Mouse (Mus musculus) cerebellum, adult 18-20 months (tissue): ENCODE measurements around the gene Fstl3.

Experiments used
- DNase-seq, 2 experiments: peaks; one replicate each; pipeline ENCODE4 v3.0.0; 2021

Fstl3 gene

DNA sequence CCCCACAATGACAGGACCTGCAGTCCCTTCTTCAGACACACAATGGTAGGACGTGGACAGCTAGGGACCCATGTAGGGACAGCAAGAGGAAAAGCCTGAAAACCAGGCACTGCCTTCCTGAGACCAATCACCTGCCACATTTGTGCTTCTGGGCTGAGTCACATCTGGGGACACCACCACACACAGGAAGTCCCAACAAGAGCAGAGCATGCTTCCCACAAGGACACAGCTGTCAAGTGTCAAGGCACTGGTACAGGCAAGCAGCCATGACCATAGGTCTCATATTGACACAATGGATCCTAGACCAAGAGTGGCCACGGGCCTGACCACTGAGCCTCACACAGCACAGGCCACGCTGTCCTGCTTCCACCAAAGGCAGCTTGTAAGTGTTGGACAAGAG, 14.2 kb upstream of the Fstl3 start:
- no peak for DNase-seq

DNA sequence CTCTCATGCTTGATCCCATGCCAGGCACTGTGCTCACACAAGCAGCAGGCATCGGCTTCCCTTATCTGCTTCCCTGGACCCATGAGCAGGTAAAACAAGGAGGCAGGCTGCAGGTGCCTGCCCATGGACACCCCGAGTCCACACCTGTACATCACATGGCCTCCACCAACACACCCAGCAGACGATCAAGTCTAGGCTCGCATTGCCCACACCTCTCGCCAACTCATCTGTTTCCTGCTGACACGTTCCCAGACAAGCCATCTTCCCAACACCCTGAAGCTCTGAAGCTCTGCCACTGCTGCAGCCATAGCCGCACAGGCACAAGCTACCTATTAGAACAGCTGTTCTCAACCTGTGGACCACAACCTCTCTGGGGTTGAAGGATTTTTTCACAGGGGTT, 12.8 kb upstream of the Fstl3 start:
- DNase-seq = no peak

DNA sequence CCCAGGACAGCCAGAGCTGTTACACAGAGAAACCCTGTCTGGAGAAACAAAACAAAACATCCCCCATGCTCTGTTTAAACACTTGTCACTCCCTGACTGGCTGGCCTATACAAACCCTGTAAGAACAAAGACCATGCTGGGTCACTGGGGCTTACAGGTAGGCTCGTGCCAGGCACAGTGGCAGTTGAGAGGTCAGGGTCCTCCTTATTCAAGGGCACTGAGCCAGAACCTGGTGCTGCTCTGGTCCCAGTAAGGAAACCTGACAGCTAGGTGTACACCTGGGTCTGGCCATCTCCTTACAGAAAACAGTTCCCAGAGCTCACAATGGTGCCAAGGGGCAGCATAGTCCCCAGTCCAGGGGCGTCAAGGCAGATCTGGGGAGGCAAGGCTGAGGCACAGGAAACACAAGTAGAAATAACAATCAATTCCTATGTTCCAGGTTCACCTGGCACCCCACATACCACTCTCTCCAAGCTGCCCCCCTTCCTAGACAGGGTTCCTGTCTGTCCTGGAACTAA, 11.8 kb upstream of the Fstl3 start:
- no peak for DNase-seq

DNA sequence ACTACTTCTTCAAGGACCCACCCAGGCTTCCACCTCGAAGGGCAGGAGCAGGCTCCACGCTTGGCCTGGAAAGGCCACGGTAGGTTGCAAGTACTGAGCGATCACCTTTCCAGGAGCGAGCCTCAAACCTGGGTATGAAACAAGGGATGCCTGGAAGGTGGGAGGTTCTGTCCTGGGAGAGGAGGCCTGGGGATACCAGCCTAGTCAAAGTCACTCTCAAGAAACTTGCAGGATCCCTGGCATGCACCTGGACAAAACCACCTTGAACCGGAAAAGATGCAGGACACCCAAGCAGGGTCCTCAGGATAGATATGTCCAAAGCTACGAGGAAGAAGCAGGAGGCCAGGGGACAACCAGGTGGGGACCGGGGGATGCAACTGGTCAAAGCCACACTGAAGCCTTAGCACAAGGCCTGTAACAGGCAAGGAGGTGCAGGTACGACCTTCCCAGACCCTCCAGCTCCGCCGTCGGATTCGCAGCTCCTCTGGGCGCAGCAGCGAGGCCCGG, 11.0 kb upstream of the Fstl3 start:
- no peak for DNase-seq

DNA sequence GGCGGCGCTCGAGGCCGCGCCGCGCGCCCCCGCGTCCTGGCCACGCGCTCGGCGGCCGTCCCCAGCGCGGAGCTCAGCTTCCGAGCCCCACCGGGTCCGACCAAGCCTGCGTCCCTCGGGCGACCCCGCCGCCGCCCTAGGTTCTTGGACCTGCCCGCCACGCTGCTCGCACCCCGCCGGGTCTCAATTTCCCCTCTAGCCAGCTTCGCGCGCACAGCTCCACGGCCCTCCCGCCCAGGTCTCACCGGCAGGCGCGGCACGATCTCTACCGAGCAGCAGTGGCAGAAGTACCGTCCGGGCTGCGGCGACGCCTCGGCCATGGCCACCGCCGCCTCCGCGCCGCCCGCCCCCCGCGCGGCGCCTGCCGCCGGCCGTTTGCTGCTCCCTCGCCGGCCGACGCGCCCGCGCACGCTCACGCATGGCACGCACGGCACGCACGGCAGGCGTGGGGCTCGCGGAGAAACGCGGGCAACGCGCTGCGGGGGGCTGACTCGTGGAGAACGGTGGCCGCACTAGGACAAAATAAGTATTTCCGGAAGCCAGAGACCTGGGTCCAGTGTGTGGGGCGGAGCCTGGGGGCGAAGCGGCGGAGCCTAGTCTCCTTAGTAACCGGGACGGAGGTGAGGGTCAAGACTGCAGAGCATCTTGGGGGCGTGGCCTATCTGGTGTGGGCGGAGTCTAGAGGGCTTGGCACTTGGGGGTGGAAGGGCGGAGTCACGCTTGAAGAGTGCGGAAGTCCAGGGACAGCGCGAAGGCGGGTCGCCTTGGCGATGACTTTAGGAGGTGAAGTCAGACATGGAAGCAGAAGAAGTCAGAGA, 10.4 kb upstream of the Fstl3 start, which contains the start of gene Rnf126:
Rnf126 (minus strand) TSS at position 445 of the 818 bp plus-strand sequence.
- peak; percentile 97 to 100 for DNase-seq

DNA sequence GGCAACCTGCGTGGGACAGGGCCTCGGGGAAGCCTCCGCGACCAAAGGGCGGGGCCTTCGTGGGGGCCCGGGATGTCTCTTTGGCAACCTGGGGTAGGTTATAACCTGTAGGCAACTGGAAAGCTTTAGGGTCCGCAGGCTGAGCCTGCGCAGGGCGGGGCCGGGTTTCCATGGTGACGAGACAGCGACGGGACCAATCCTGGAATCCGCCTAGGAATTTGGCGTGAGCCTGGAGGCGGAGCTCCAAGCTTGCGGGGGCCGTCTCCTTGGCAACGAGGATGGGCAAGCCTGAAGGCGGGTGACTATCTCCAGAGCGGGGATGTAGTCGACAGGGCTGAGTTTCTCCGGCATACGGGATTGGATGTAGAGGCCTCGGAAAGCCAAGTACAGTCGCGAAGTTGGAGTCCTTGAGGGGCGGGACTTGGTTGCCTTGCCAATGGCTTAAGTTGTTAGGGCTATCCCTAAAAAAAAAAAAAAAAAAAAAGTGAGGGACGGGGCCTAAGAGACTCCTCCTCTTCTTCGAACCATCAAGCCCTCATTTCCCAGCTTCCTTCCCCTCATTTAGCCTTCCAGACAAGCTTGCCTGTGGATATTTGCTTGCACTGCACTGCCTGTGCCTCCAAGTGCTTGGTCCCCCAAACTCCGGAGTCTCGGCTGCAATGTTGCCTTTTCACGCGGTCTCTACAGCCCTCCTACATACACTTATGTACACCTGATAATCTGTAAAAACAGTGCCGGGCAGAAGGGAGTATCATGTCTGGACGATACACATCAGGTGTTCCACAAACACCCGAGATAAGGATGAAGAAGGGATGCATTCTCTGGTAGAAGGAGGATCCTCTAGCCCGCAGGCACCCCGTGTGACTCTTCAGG, 9.5 kb upstream of the Fstl3 start:
- peak; percentile 93 to 97 for DNase-seq

DNA sequence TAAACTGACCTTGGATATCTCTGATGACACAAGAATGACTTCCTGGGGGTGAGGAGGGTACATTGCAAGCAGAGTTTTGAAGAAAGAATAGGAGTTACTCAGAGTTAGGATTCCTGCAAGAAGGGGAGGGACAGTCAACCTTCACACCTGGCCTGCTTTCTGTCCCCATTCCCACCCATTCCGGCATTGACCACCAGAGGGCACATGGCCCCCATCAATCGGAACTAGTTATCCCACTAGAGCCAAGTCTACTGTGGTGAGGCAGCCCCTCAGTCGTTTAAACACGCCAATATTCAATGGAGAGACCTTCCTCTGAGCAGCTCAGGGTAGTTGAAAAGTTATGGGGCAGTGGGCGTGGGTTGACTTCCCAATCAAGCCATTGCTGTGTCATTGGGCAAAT, 8.7 kb upstream of the Fstl3 start:
- peak; percentile 74 to 82 for DNase-seq

DNA sequence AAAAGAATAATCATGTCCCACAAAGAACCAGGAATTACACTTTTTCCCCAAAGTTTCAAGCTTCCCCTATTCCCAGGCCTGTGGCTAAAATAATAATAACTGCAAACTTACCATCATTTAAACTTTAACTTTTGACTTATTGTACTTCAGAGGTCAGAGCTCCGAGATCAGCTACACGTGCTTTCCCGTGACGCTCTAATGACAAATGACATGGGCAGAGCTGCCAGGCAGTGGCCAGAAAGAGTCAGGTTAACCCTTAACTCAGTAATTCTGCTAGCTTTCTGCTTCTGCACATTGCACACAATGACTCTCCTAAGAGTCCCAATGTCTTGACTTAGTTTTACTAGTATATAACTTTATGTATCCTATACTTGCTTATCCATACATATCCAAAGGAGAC, 7.7 kb upstream of the Fstl3 start:
- no peak for DNase-seq

DNA sequence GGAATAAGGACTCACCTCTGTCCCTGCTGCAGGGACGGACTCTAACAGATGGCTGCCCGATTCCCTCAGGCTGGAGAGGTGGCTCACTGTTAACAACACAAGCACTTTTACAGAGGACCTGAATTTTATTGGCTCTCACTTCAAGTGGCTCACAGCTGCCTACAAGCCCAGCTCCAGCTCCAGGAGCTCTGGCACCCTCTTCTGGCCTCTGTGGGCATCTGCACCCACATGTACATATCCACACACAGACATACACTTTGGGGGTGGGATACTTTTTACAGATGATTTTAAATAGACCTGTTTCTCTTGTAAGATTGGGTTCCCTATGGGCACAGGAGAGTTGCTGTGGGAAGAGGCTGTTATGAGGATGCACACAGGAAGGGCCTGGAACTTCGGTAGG, 4.8 kb upstream of the Fstl3 start:
- no peak for DNase-seq

DNA sequence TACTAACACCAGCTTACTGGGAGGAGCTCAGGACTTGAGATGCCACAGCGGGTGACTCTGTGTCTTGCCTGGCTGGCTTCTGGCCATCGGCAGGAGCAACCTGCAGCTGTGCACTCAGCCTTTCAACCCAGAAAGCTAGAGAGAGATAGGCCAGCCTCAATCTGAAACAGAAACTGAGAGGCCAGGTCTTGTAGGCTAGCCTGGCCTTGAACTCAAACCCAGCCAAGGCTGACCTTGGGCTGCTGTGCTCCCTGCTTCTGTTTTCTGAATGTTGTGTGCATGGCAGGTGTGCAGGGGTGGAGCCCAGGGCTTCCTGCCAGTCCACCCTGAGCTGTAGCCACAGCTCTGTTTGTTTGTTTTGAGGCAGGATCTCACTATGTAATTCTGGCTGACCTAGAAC, 3.9 kb upstream of the Fstl3 start:
- DNase-seq = no peak

DNA sequence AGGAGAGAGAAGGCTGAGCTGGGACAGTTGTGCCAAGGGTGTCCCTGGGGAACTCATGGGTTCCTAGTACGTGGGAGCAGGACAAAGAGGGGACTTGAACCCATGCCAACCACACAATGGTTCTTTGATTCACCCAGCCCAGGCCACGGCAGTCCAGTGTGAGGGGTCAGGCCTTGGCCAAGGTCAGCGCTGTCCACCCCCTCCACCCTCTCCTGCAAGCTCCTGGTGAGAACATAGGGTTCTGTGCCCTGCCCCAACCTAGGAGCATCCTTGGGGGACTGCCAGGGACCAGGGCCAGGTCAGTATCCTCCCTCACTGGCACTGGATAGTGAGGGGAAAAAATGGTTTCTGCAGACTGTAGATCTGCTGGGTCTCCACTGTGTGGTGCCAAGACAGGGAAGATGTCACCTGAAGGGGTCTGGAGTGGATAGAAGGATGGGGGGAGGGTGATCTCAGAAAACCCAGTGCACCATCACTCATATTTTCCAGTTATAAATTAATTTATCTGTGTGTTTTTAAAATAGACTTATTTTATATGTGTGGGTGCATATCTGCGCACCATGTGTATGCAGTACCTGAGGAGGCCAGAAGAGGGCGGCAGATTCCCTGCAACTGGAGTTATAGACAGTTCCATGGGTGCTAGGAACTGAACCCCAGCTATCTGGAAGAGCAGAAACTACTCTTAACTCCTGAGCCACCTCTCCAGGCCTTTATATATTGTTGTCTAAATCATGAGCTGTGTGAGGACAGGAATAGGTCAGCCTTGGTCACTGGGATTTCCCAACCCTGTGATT, 2.4 kb upstream of the Fstl3 start:
- DNase-seq = no peak

DNA sequence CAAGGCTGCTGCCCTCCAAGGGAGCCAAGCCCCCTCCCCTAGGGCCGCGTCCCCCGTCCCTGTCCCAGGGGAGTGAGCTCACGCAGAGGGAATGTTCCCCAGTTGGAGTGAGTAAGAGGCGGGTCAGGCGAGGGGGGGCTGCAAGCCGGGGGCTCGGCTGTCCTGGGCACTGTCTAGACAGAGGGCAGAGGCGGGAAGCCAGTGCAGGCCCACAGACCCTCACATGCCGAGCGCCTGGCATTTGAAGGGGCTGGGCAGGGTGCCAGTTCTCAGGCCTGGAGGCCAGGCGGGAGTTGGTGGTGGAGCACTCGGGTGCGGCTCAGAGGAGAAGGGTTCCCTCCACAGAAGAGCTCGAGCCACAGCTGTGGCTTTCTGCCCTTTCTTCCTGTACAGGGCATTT, 934 bp downstream of the Fstl3 start:
- DNase-seq = peak in 1 of 2 experiments; percentile 48

DNA sequence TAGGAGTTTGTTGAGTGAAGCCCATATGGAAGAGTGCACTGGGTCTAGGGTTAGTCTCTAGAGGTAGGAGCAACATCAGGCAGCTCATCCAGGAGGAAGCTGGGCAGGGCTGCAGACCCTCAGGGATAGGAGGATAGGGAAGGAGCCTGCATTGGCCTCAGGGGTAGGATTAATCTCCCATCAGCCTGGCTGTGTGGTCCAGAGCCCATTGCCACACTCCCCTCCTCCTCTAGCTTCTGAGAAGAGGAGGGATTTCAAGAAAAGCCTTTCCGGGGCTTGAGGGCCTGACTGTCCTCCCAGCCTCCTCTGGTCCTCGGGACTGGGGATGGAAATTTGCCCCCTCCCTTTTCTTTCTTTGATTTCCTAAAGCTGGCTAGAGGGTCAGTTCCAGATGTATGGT, 2.1 kb downstream of the Fstl3 start:
- no peak for DNase-seq

DNA sequence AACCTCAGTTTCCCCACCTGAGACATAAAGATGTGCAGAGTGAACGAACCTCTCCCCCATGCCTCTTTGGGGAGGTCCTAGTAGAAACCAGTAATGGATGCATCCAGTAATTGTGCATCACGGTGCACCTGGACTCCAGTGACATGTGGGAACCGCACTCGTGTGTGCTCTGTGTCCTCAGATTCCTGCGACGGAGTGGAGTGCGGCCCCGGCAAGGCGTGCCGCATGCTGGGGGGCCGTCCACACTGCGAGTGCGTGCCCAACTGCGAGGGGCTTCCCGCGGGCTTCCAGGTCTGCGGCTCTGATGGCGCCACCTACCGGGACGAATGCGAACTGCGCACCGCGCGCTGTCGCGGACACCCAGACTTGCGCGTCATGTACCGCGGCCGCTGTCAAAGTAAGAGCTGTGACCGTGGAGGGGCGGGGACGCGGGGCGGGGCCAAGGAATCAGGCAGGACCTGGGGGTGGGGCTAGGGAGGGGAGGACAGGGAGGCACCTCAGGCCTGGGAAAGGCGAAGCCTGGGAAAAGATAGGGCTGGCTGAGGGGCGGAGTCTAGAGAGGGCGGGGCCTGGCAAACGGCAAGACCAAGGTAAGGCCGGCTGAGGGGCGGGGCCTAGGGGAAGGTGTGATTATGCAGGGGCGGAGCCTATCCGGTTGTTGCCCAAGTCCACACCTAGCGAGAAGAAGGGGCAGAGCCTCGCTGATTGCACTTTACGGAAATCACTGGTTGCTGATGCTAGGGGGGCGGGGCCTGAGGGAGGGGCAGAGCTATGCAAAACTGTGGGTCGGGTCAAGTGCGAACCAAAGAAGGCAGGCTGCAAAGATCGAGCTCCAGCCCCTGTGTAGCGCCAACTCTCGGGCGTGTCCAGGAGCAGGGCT, 3.0 kb downstream of the Fstl3 start:
- peak; percentile 96 to 99 for DNase-seq

DNA sequence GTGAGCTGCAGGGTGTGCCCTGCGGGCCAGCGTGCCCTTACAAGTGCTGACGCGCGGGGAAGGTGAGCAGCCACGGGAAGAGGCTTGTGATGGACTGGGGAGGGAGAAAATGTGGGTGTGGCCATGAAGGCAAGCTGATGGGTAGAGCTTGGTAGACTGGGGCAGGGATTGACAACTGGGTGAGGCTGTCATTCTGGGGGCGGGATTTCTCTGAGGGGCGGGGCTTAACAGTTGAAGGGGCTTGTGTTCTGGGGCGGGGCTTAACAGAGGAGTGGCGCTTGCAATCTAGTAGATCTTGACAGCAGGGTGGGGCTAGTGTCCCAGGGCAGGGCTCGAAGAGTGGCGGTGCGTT, 3.6 kb downstream of the Fstl3 start:
- DNase-seq = no peak

DNA sequence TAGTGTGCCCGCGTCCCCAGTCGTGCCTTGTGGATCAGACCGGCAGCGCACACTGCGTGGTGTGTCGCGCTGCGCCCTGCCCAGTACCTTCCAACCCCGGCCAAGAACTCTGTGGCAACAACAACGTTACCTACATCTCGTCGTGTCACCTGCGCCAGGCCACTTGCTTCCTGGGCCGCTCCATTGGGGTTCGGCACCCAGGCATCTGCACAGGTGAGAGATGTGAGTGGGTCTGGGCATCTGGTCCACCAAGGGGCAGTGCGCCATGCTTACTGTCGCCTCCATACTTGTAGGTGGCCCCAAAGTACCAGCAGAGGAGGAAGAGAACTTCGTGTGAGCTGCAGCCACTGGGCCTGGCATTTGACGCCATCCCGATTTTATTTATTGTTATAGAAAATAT, 4.1 kb downstream of the Fstl3 start:
- peak in 1 of 2 experiments; percentile 50 for DNase-seq

DNA sequence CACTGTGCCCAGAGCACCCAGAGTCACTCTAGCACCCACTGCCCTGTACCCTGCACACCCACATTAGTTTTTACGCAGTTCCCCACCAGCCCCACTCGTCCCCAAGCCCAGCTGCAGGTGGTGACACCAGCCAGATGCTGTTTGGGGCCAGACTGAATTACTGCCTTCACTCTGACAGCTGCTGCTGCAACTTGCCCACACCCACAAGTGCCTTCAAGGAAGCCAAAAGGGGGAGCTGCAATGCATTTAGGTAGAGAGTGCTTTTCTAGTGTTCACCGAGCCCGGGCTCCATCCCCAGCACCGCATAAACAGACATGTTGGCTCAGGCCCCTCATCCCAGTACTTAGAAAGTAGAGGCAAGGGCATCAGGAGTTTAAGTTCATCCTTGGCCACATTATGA, 4.9 kb downstream of the Fstl3 start:
- no peak for DNase-seq

DNA sequence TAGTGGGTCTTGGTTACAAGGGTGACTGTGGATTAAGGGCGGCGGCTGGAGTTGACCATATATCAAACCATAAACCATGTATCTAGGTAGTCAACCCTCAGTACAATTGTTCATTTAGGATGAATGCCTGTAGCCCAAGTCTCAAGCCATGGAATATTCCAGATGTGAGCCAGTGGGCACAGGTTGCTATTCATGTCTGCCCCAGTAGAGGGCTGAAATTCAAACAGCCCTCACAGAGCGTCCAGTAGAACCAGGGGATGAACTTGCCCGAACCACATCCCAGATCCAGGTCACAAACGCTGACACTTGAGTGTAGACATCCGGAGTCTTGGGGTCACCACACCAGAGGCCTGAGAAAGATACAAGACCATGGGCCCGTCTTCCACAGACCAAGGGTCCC, 6.0 kb downstream of the Fstl3 start:
- DNase-seq = no peak

DNA sequence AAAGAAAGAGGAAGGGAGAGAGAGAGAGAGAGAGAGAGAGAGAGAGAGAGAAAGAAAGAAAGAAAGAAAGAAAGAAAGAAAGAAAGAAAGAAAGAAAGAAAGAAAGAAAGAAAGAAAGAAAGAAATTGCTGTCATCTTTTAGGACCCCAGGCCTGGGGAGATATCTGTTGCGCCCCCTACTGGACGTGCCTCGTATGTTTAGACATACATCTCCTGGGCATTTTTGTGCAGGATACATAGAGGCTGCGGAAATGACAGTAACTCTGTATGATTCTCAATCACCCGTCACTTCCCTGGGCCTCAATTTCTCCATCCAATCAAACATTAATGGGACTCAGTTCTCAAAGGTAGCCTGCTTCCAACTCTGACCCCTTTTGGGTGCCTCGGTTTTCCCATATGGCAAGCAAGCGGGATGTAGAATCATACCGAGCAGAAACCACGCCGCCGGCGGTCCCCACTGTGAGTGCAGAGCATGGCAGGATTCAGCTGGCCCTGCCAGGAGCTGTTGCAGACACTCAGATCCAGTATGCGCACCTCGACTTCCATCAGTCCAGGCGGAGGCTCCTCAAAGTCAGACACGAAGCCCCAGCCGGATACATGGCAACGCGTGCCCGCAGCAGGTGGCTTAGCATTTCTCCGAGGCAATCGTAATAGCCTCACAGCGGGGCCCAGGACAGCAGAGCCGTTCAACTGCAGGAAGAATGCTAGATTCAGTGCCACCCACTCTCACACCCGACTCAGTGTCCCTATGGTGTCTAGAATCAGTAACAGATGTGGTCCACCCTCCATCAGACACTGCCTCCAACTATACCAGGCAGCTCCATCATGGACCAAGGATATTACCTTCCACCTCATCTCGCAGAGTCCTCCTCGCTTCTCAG, 7.1 kb downstream of the Fstl3 start:
- DNase-seq = peak in 1 of 2 experiments; percentile 60

DNA sequence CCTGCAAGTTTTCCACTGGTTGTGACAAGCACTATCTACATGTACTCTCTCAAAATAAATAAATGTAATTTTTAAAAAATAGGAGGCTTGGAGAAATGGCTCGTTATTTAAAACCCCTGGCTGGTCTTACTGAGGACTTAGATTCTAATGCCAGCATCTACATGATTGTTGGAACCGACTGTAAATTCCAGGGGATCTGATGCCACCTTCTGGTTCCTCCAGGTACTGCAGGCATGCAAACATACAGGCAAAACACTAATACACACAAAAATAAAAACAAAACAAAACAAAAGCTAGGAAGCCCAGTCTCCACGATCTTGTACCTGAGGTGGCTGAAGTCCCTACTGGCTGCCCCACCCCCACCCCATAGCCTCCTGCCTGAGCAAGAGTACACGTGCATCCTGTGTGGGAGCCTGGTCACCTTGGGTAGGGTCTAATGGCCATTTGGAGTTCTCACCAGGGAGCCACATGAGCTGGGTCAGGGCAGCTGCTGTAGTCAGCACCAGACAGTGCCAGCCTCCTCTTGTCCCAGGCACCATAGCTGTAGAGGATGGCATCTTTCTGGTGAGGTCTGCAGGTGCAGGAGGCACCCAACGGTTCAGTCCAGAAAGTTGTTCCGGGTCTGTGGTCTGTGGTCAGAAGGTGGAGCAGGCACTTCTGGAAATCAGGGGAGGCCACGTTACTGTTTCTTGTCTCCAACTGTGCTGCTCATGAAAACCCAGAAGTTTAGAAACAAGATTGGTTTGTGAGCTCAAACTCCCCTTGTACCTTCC, 11.5 kb downstream of the Fstl3 start:
- DNase-seq = peak; percentile 77 to 86
